Mouse (Mus musculus): Measurements from ENCODE around the gene Trappc12. TPM values are rescaled to one million over a fixed set of nuclear protein-coding genes. Genes with fewer than 3 reads are reported as not detected.

Gene Trappc12
- polyA plus RNA-seq, 1 experiment from 2014 or later: 40.6 TPM

GRCm38 (mm10) chr12:28686199-28686879 is 63.9 kb downstream of the Trappc12 start:
- Histone ChIP-seq H3K27me3 (ENCODE audit: control insufficient read depth, insufficient read depth, low read depth, low read length) (no peaks in the 10 kb centered on the region), H3K4me1 (replicated peaks; ENCODE audit: control insufficient read depth, insufficient read depth, low read length) (no peaks in the 10 kb centered on the region), H3K9me3 (ENCODE audit: control insufficient read depth, low read length) (no peaks in the 10 kb centered on the region), H3K36me3 (ENCODE audit: control insufficient read depth, insufficient read depth, low read length) (peaks cover 10% of the 10 kb centered on the region; the same call in 1 of the 2 replicates), H3K9ac (ENCODE audit: low read length) (no peak overlapping the region), H3K4me3 (ENCODE audit: low read length) (no peak overlapping the region), H3K27ac (ENCODE audit: low read length) (no peak overlapping the region), H3K4me2 (ENCODE audit: low read depth, low read length) (no peak overlapping the region)
- ATAC-seq (ENCODE audit: low read depth): no peak
- 69% methylated on average over 8 of the region's 8 CpGs for WGBS

DNA sequence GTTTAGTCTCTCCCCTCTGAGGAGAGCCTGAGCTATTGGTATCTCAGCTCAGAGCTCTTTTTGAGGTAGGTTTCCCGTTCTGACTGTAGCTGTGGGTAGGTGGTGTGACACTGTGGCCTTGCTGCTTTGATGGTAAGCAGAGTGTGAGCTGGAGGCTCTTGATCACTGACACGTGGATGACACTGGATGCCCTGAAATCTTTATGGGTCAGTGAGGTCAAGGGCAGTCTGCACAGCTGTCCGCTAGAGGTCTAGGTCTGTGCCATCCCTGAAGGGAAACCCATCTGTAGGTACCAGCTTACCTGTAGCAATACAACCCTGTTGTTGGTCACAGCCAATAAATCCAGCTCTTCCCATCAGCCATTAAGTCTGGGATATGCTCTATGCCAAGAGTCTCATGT is 64.5 kb downstream of the Trappc12 start:
- no peak overlapping the region for H3K4me3 ChIP-seq (ENCODE audit: low read length)
- H3K27ac ChIP-seq (ENCODE audit: low read length): no peak overlapping the region
- H3K9ac ChIP-seq (ENCODE audit: low read length): no peak overlapping the region
- H3K27me3 ChIP-seq (ENCODE audit: control insufficient read depth, insufficient read depth, low read depth, low read length): no peaks in the 10 kb centered on the region
- H3K36me3 ChIP-seq (ENCODE audit: control insufficient read depth, insufficient read depth, low read length): peaks cover 12% of the 10 kb centered on the region; the same call in 1 of the 2 replicates
- no peak for ATAC-seq (ENCODE audit: low read depth)
- no peak overlapping the region for H3K4me2 ChIP-seq (ENCODE audit: low read depth, low read length)
- H3K9me3 ChIP-seq (ENCODE audit: control insufficient read depth, low read length): no peaks in the 10 kb centered on the region
- 66% methylated on average over 3 of the region's 3 CpGs for WGBS
- H3K4me1 ChIP-seq (replicated peaks; ENCODE audit: control insufficient read depth, insufficient read depth, low read length): no peaks in the 10 kb centered on the region

- 80% methylated on average over 1 of the region's 1 CpGs for WGBS
- Histone ChIP-seq H3K27ac (ENCODE audit: low read length) (no peak overlapping the region), H3K4me2 (ENCODE audit: low read depth, low read length) (no peak overlapping the region), H3K27me3 (ENCODE audit: control insufficient read depth, insufficient read depth, low read depth, low read length) (no peaks in the 10 kb centered on the region), H3K4me3 (ENCODE audit: low read length) (no peak overlapping the region), H3K9ac (ENCODE audit: low read length) (no peak overlapping the region), H3K9me3 (ENCODE audit: control insufficient read depth, low read length) (no peaks in the 10 kb centered on the region), H3K36me3 (ENCODE audit: control insufficient read depth, insufficient read depth, low read length) (peaks cover 11% of the 10 kb centered on the region; the same call in 1 of the 2 replicates), H3K4me1 (replicated peaks; ENCODE audit: control insufficient read depth, insufficient read depth, low read length) (no peaks in the 10 kb centered on the region)
- ATAC-seq (ENCODE audit: low read depth): no peak
Observed at GRCm38 (mm10) chr12:28684674-28685073, 65.6 kb downstream of the Trappc12 start.

GRCm38 (mm10) chr12:28675925-28676209 is 74.4 kb downstream of the Trappc12 start:
- H3K27me3 ChIP-seq (ENCODE audit: control insufficient read depth, insufficient read depth, low read depth, low read length): no peaks in the 10 kb centered on the region
- H3K4me3 ChIP-seq (ENCODE audit: low read length): peak overlapping the region; percentile 66
- no peaks in the 10 kb centered on the region for H3K9me3 ChIP-seq (ENCODE audit: control insufficient read depth, low read length)
- no peak for ATAC-seq (ENCODE audit: low read depth)
- peaks cover 10% of the 10 kb centered on the region for H3K4me1 ChIP-seq (replicated peaks; ENCODE audit: control insufficient read depth, insufficient read depth, low read length)
- peak overlapping the region; percentile 78 for H3K9ac ChIP-seq (ENCODE audit: low read length)
- 46% methylated on average over 5 of the region's 5 CpGs for WGBS
- H3K27ac ChIP-seq (ENCODE audit: low read length): peak overlapping the region; percentile 96
- peak overlapping the region; percentile 67 for H3K4me2 ChIP-seq (ENCODE audit: low read depth, low read length)
- peaks cover 10% of the 10 kb centered on the region for H3K36me3 ChIP-seq (ENCODE audit: control insufficient read depth, insufficient read depth, low read length)

- WGBS: 2% methylated on average over 53 of the region's 53 CpGs
- Histone ChIP-seq H3K4me2 (ENCODE audit: low read depth, low read length) (peak within 1 kb of the TSS; percentile 67), H3K9ac (ENCODE audit: low read length) (peak within 1 kb of the TSS; percentile 78), H3K4me3 (ENCODE audit: low read length) (peak within 1 kb of the TSS; percentile 66), H3K4me1 (replicated peaks; ENCODE audit: control insufficient read depth, insufficient read depth, low read length) (peaks cover 10% of the 10 kb centered on the region), H3K36me3 (ENCODE audit: control insufficient read depth, insufficient read depth, low read length) (peaks cover 10% of the 10 kb centered on the region), H3K9me3 (ENCODE audit: control insufficient read depth, low read length) (no peaks in the 10 kb centered on the region), H3K27me3 (ENCODE audit: control insufficient read depth, insufficient read depth, low read depth, low read length) (no peaks in the 10 kb centered on the region), H3K27ac (ENCODE audit: low read length) (peak within 1 kb of the TSS; percentile 96)
- peak; percentile 96 for ATAC-seq (ENCODE audit: low read depth)
Observed at GRCm38 (mm10) chr12:28675121-28675924, 74.9 kb downstream of the Trappc12 start, which contains the start of gene Adi1. Gene Adi1, plus strand, starts transcription at chr12:28675231.

GRCm38 (mm10) chr12:28674038-28674720 is 76.1 kb downstream of the Trappc12 start:
- H3K9ac ChIP-seq (ENCODE audit: low read length): peak overlapping the region; percentile 78
- peak overlapping the region; percentile 66 for H3K4me3 ChIP-seq (ENCODE audit: low read length)
- 76% methylated on average over 10 of the region's 10 CpGs for WGBS
- no peaks in the 10 kb centered on the region for H3K9me3 ChIP-seq (ENCODE audit: control insufficient read depth, low read length)
- H3K4me1 ChIP-seq (replicated peaks; ENCODE audit: control insufficient read depth, insufficient read depth, low read length): peaks cover 10% of the 10 kb centered on the region
- peaks cover 10% of the 10 kb centered on the region for H3K36me3 ChIP-seq (ENCODE audit: control insufficient read depth, insufficient read depth, low read length)
- H3K27ac ChIP-seq (ENCODE audit: low read length): peak overlapping the region; percentile 96
- H3K27me3 ChIP-seq (ENCODE audit: control insufficient read depth, insufficient read depth, low read depth, low read length): no peaks in the 10 kb centered on the region
- H3K4me2 ChIP-seq (ENCODE audit: low read depth, low read length): peak overlapping the region; percentile 67
- no peak for ATAC-seq (ENCODE audit: low read depth)

- ATAC-seq (ENCODE audit: low read depth): peak; percentile 62
- H3K4me2 ChIP-seq (ENCODE audit: low read depth, low read length): peak overlapping the region; percentile 27; the same call in 1 of the 2 replicates
Observed at GRCm38 (mm10) chr12:28667287-28667686, 83.0 kb downstream of the Trappc12 start.

GRCm38 (mm10) chr12:28666734-28667133 is 83.5 kb downstream of the Trappc12 start:
- H3K36me3 ChIP-seq (ENCODE audit: control insufficient read depth, insufficient read depth, low read length): no peaks in the 10 kb centered on the region
- 23% methylated on average over 4 of the region's 4 CpGs for WGBS
- H3K4me1 ChIP-seq (replicated peaks; ENCODE audit: control insufficient read depth, insufficient read depth, low read length): peaks cover 11% of the 10 kb centered on the region
- H3K27me3 ChIP-seq (ENCODE audit: control insufficient read depth, insufficient read depth, low read depth, low read length): no peaks in the 10 kb centered on the region
- H3K9ac ChIP-seq (ENCODE audit: low read length): peak overlapping the region; percentile 43; the same call in 1 of the 2 replicates
- H3K4me2 ChIP-seq (ENCODE audit: low read depth, low read length): peak overlapping the region; percentile 27; the same call in 1 of the 2 replicates
- H3K27ac ChIP-seq (ENCODE audit: low read length): peak overlapping the region; percentile 13; the same call in 1 of the 2 replicates
- H3K4me3 ChIP-seq (ENCODE audit: low read length): no peak overlapping the region
- no peaks in the 10 kb centered on the region for H3K9me3 ChIP-seq (ENCODE audit: control insufficient read depth, low read length)
- peak; percentile 49; the same call in 1 of the 2 replicates for ATAC-seq (ENCODE audit: low read depth)

More at GRCm38 (mm10) chr12:28667287-28667686, 83.0 kb downstream of the Trappc12 start:
- Histone ChIP-seq H3K4me1 (replicated peaks; ENCODE audit: control insufficient read depth, insufficient read depth, low read length) (peaks cover 11% of the 10 kb centered on the region), H3K27ac (ENCODE audit: low read length) (peak overlapping the region; percentile 13; the same call in 1 of the 2 replicates), H3K27me3 (ENCODE audit: control insufficient read depth, insufficient read depth, low read depth, low read length) (no peaks in the 10 kb centered on the region), H3K9ac (ENCODE audit: low read length) (peak overlapping the region; percentile 43), H3K36me3 (ENCODE audit: control insufficient read depth, insufficient read depth, low read length) (no peaks in the 10 kb centered on the region), H3K9me3 (ENCODE audit: control insufficient read depth, low read length) (no peaks in the 10 kb centered on the region), H3K4me3 (ENCODE audit: low read length) (no peak overlapping the region)
- under 1% methylated on average over 8 of the region's 8 CpGs for WGBS

DNA sequence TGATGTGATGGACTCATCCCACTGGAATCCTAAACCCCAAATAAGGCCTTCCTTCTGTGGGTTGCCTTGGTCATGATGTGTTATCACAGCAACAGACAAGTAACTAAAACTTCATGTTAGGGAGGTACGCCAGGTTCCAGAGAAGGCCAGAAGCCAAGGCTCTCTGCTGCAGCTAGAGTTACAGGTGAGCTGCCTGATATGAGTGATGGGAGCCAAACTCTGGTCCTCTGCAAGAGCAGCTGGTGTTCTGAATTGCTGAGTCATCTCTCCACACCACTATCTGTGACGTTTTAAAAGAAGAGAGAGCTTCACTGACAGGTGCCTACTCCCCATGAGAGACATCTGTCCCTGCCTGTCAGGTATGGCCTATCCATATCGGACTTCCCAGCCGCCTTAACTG is 87.6 kb downstream of the Trappc12 start:
- no peak overlapping the region for H3K4me3 ChIP-seq (ENCODE audit: low read length)
- H3K9me3 ChIP-seq (ENCODE audit: control insufficient read depth, low read length): no peaks in the 10 kb centered on the region
- ATAC-seq (ENCODE audit: low read depth): no peak

More for the DNA sequence above, 87.6 kb downstream of the Trappc12 start:
- H3K36me3 ChIP-seq (ENCODE audit: control insufficient read depth, insufficient read depth, low read length): peaks cover 22% of the 10 kb centered on the region
- H3K27me3 ChIP-seq (ENCODE audit: control insufficient read depth, insufficient read depth, low read depth, low read length): no peaks in the 10 kb centered on the region
- no peak overlapping the region for H3K9ac ChIP-seq (ENCODE audit: low read length)
- 81% methylated on average over 4 of the region's 4 CpGs for WGBS
- H3K27ac ChIP-seq (ENCODE audit: low read length): no peak overlapping the region
- no peak overlapping the region for H3K4me2 ChIP-seq (ENCODE audit: low read depth, low read length)
- peaks cover 10% of the 10 kb centered on the region for H3K4me1 ChIP-seq (replicated peaks; ENCODE audit: control insufficient read depth, insufficient read depth, low read length)

Measured in lung, embryonic 16.5 days (tissue).